Mouse (Mus musculus): ENCODE measurements at regions not wholly inside any gene's neighbourhood (a gene's known extent, or its start where the extent isn't known, plus 50 kb on each side); places are given as distances from the start of the nearest gene placed in this dataset.

DNA sequence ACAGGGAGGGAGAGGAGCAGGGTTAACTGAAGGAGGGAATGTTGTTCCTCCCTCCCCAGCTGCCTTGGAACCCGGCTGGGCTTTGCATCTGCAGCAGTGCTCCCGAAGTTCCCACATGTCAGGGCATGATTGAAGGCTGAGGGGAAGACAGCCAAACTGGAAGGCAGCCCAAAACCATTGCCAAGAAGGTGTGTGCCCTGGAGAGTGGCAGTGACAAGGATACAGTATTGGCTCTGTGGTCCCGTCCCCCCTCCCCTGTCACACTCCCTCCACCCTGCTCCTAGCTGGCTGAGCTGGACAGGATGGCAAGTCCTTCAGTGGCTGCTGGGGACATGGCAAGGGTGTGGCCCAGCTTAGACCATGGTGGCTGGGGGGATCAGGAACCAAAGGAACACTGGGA lies 79.1 kb downstream of the Cyp26b1 start:
- Histone ChIP-seq H3K27ac (no peak overlapping the region), H3K4me3 (no peak overlapping the region)
- DNase-seq = no peak
- TF ChIP-seq CTCF (IDR thresholded peaks at IDR 0.05) = no peak
- intact Hi-C loops (cut with DNase I) = no loop called here

DNA sequence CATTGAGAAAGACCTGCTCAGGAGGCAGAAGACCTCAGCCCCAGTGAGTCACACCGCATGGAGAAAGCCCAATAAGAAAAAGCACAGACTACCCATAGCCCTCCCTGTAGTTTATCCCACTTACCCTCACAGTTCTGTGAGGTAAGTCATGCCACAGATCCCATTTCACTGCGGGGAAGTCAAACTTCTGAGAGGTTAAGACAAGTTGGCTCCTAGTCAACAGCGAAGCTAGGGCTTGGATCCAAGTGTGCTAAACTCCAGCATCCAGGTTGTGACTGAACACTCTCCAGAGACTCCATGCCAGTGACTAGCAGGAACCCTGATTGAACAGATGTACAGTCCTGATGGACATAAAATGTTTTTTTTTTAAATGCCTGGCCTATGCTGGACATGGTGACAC lies 85.1 kb downstream of the Cyp26b1 start:
- no peak for DNase-seq
- no peak for TF ChIP-seq CTCF (IDR thresholded peaks at IDR 0.05)
- Histone ChIP-seq H3K27ac (no peak overlapping the region), H3K4me3 (no peak overlapping the region)
- intact Hi-C loops (cut with DNase I) = no loop called here

GRCm38 (mm10) chr6:84506675-84507074 lies 87.0 kb downstream of the Cyp26b1 start:
- no peak overlapping the region for H3K27ac ChIP-seq
- H3K4me3 ChIP-seq = no peak overlapping the region
- peak; percentile 44 for TF ChIP-seq CTCF (IDR thresholded peaks at IDR 0.05)
- DNase-seq = no peak
- intact Hi-C loops (cut with DNase I) = no loop called here

GRCm38 (mm10) chr6:84500255-84500886 lies 93.3 kb downstream of the Cyp26b1 start:
- intact Hi-C loops (cut with DNase I) = no loop called here
- H3K27ac ChIP-seq = no peak overlapping the region
- no peak overlapping the region for H3K4me3 ChIP-seq
- TF ChIP-seq CTCF (IDR thresholded peaks at IDR 0.05) = no peak
- DNase-seq = no peak

- intact Hi-C loops (cut with DNase I) = no loop called here
- no peak overlapping the region for H3K4me3 ChIP-seq
- TF ChIP-seq CTCF (IDR thresholded peaks at IDR 0.05) = no peak
- DNase-seq = no peak
- no peak overlapping the region for H3K27ac ChIP-seq
These were observed 95.6 kb downstream of the Cyp26b1 start for GRCm38 (mm10) chr6:84498076-84498475.

DNA sequence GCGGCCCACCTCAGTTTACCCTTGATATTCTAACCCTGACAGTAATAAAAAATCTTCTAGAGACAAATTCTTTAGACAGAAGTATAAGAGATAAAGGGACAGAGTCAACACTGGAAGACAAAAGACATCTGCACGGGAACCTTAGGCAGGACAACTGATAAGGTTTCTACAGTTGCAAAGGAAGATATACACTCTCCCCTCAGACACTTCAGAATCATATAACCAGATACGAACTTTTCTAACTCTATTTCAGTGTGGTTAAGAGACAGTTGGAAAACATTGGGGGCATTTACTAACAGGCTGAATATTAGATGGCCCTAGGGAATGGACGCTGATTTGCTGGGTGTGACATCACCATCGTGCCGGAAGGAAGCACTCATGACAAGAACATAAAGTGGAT lies 100.0 kb downstream of the Cyp26b1 start:
- H3K4me3 ChIP-seq = no peak overlapping the region
- TF ChIP-seq CTCF (IDR thresholded peaks at IDR 0.05) = no peak
- no peak overlapping the region for H3K27ac ChIP-seq
- DNase-seq = no peak
- intact Hi-C loops (cut with DNase I) = no loop called here

GRCm38 (mm10) chr6:84493169-84493568 lies 100.5 kb downstream of the Cyp26b1 start:
- TF ChIP-seq CTCF (IDR thresholded peaks at IDR 0.05) = no peak
- no peak overlapping the region for H3K27ac ChIP-seq
- no peak overlapping the region for H3K4me3 ChIP-seq
- DNase-seq = no peak
- intact Hi-C loops (cut with DNase I) = no loop called here

- Histone ChIP-seq H3K27ac (no peak overlapping the region), H3K4me3 (no peak overlapping the region)
- DNase-seq = no peak
- no peak for TF ChIP-seq CTCF (IDR thresholded peaks at IDR 0.05)
- intact Hi-C loops (cut with DNase I) = no loop called here
These were observed 101.1 kb downstream of the Cyp26b1 start for GRCm38 (mm10) chr6:84492594-84492993.

DNA sequence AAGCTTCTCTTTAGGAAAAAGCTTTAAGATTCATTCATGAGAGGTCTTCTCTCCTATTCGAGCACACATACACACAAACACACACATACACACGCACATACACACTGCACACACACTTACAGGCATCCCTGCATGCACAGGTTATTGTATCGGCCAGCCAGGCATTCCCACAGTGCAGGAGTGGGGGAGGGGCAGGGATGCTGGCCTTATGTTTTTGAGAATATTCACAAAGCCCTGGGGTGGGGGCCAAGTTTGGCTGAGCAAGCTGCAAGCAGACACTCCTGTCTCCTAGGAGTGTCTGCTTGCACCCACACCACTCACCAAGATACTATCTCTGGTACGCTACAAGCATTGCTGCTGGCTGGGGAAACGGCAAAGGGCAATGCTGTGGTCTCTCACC lies 102.6 kb downstream of the Cyp26b1 start:
- Histone ChIP-seq H3K27ac (no peak overlapping the region), H3K4me3 (no peak overlapping the region)
- DNase-seq = no peak
- intact Hi-C loops (cut with DNase I) = no loop called here
- no peak for TF ChIP-seq CTCF (IDR thresholded peaks at IDR 0.05)

- no peak overlapping the region for H3K4me3 ChIP-seq
- no peak overlapping the region for H3K27ac ChIP-seq
- no peak for DNase-seq
- TF ChIP-seq CTCF (IDR thresholded peaks at IDR 0.05) = no peak
- intact Hi-C loops (cut with DNase I) = no loop called here
These were observed 112.5 kb downstream of the Cyp26b1 start for GRCm38 (mm10) chr6:84481205-84481604.

- Histone ChIP-seq H3K4me3 (no peak overlapping the region), H3K27ac (no peak overlapping the region)
- TF ChIP-seq CTCF (IDR thresholded peaks at IDR 0.05) = no peak
- DNase-seq = no peak
- intact Hi-C loops (cut with DNase I) = no loop called here
These were observed 116.6 kb downstream of the Cyp26b1 start for GRCm38 (mm10) chr6:84477072-84477471.

DNA sequence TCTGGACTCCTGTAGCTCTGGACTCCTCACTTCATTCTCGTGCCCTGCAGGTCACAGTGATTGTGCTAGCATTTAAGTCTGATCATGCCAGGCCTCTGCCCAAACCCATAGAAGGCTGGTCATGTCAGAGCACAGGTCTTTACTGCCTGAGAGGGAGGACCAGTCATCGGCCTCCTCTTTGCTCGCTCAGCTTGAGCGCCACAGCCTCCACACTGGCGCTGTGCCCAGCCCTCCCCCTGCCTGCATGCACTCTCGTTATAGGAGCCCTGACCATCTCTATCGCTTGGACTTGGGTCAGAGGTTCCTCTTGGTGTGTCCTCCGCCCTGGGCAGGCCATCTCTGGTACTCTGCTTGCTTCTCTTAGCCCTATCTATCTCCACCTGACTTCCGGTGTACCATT lies 117.2 kb downstream of the Cyp26b1 start:
- intact Hi-C loops (cut with DNase I) = no loop called here
- TF ChIP-seq CTCF (IDR thresholded peaks at IDR 0.05) = no peak
- Histone ChIP-seq H3K4me3 (no peak overlapping the region), H3K27ac (no peak overlapping the region)
- peak; percentile 50 for DNase-seq

DNA sequence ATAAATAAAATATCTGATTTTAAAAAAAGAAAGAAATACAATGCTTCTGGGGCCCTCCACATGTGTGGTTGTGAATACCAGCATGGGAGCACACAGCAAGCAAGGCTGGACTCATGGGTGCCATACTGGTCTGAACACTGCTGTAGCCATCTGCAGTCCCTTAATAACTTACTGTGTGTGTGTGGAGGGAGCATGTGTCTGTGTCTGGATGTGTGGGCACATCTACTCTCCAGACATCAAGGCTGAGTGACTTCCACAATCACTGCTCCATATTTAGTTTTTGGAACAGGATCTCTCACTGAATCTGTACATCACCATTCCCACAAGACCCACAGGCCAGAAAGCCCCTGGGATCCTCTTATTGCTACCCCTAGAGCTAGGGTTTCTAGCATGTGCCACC lies 118.9 kb downstream of the Cyp26b1 start:
- intact Hi-C loops (cut with DNase I) = no loop called here
- no peak for DNase-seq
- no peak for TF ChIP-seq CTCF (IDR thresholded peaks at IDR 0.05)
- H3K27ac ChIP-seq = no peak overlapping the region
- H3K4me3 ChIP-seq = no peak overlapping the region

DNA sequence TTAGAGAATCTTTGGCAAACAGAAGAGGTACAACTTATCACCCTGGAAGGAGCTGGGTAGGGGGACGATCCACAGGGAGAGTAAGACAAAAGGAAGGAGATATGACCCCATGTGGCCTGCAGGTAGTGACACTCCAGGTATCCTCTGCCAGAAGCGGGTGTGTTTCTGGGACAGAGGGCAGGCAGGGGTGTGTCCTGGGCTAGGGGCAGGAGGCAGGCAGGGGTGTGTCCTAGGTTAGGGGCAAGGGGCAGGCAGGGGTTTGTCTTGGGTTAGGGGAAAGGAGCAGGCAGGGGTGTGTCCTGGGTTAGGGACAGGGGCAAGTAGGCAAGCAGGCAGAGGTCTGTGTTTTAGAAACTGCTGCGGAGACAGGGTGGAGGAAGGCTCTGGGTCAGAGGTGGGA lies 120.5 kb downstream of the Cyp26b1 start:
- intact Hi-C loops (cut with DNase I) = no loop called here
- TF ChIP-seq CTCF (IDR thresholded peaks at IDR 0.05) = no peak
- Histone ChIP-seq H3K4me3 (no peak overlapping the region), H3K27ac (no peak overlapping the region)
- DNase-seq = no peak

Data from gastrocnemius, adult 2 months (tissue).